Mouse (Mus musculus) right cerebral cortex, postnatal 36 days (tissue): ENCODE measurements around the gene Coa3.

ENCODE experiments used
- DNase-seq, 2 experiments: peaks; one replicate each; pipeline ENCODE4 v3.0.0; 2022; ENCODE audit warnings: low spot score in 2 of 2, mixed read lengths in 1 of 2

Coa3 gene

DNA sequence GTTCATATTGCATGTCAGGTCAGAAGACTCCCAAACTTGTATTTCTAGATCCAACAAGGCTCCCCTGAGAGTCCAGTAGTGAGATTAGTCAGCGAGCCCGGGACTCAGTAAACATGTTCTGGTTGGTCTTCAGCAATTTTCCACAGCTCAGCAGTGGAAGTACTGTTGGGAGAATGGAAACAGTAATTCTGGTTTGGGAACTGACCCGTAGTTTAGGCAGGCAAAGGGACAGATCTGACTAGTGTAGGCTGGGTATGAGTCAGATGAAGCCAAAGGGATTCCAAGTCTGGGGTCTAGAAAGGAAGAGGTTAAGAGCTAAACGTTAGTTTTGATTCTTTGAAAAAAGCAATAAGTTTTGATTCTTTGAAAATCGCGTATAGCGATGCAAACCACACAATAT is 26.0 kb downstream of the Coa3 start:
- no peak for DNase-seq

DNA sequence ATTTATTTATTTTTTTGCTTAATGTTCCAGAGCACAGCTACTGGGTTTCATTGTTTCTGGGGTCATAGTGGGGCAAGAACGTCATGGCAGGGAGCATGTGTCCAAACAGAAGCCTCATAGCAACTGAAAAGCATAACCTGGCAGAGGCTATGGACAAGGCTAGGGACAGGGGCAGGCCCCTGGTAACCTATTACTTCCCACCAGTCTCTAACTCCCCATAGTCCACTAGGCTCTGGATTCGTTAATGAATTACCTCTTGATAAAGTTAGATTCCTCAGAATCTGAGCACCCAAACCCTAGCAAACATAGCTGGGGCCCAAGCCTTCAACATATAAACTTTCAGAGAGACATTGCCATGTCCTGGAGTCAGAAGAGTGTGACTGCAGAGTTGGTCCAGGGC is 27.9 kb downstream of the Coa3 start:
- DNase-seq = no peak

DNA sequence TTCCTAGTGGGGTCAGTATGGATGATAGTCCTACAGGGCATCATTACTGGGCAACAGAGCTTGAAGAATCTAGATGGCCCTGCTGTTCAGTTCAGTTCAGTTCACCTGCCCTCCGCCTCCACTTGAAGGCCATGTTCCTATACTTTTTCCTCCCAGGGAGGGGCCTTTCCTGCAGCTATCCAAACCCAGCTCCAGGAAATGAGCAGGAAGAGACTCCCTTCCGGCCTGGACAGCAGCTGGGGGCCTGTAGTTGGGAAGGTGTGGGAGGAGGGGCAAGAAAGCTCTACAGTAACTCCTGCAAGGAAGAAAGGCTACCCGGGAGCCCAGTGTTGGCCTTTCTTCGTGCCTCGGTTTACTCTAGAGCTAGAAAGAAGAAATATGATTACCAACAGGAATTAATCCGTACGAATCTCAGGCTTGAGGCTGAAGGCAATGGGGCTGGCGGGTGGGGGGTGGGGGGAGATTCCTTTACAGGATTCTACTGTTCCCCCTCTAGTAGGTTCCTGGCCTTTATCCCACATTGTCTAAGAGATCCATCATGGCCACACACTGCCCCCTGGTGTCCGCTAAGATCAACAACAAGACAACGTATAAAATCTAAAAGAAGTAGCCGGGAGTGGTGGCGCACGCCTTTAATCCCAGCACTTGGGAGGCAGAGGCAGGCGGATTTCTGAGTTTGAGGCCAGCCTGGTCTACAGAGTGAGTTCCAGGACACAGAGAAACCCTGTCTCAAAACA is 30.5 kb downstream of the Coa3 start:
- no peak for DNase-seq

DNA sequence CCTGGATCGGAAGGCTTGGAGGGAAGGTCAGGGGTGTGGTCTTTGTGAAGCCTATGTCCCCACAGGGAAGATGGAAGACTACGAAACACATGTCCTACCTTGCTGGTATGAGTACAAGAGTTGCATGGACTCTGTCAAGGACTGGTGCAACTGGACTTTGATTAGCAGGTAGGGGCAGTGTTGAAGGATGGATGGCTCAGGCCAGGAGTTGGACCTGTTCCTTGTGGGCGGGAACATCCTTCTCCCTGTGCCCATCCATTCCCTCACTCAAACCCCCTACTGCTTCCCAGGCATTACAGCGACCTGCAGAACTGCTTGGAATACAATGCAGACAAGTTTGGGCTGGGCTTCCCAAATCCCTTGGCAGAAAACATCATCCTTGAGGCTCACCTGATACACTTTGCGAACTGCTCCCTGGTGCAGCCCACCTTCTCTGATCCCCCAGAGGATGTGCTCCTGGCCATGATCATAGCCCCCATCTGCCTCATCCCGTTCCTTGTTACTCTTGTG is 31.3 kb downstream of the Coa3 start:
- DNase-seq = no peak

DNA sequence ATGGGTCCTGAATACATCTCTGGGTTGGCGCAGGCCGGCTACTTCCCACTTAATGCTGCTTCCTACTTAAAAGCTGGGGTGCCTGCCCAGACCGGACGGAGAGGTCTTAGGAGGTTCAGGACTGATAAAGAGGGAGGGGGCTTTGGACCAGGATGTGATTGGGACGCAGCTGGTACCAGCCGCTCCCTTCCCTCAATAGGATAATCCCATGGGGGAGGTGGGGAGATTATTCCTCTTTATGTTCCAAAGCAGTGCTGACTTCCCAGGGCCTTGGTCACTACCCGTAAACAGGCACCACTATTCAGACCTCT is 32.3 kb downstream of the Coa3 start:
- DNase-seq = no peak

DNA sequence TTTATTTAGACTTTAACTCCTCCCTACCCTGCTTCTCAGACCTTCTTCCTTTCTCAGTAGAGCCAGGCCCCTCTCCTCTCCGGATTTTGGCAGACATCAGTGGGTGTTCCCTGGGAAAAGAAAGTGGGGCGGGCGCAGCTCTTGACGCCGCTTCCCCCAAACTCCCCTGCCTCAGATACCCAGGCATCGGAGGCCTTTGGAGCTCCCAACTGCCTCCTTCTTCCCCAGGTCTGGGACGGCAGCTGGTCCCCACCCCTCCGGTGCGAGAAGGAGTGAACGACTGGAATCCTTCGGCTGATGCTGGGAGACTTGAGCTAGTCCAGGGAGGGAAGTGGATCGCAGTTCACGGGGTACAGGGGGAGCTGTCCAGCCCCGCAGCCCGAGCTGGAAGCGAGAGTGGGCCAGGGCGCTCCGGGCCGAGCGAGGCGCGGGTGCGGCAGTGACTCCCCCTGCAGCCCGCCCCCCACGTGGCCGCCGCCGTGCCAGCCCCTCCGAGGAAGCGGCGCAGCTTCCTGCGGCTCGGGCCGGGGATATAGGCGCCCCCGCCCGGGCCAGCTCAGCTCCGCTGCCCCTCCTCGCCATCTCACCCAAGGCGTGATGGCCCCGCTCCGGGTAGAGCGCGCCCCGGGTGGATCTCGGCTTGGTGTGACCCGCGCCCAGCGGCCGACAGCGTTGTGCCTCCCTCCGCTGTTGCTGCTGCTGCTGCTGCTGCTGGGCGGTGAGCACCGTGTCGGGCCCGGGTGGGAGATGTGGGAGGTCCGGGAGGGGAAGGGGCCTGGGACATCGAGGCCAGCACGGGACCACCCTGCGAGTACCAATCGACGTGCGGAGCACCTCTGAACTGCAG is 32.8 kb downstream of the Coa3 start, which contains the start of gene Ramp2:
Ramp2 (plus strand) TSS at position 174 of the 847 bp plus-strand sequence.
- no peak for DNase-seq

DNA sequence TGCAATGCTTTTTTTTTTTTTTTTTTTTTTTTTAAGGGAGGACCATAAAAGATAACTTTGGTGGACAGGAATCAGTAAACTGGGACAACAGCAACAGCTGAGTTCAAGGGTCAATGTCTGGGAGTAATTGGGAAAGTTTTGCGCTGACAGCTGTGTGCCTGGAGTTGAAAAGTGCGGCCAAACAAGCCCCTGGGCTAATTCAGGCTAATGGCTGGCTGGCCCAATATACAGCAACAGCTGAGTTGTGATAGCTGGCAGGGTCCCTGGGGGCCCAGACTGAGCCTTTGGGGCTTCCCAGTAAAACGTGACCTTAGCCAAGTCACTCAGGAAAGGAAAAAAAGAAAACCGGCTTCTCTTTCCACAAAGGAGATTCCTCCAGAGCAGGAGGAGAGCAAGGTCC is 33.8 kb downstream of the Coa3 start:
- DNase-seq = no peak

DNA sequence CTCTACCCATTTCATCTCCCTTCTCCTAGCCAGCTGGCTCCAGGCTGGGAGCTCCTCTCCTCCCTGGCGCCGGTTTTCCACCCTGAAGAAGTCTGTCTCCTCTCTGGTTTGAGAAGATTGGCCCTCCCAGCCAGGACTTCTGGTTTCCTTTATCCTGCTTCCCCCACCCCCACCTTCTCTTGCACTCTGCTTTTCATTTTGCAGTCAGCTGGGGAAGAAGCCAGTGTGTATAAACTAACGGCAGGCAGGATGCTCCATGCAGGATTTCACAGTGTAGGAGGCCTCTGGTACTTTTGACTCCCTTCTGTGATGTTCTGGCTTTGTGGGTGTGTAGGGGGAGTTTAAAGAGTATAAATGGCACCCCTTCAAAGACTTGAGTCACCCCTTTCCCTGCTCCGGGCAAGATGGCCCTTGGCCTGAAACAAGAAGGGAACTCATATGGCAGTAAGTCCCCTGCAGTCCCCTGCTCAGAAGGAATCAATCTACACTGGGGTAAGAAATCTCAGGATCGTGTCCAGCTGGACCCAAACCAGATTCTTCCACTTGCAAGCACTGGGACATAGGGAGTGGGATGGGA is 40.8 kb downstream of the Coa3 start:
- DNase-seq = peak in 1 of 2 experiments; percentile 48

DNA sequence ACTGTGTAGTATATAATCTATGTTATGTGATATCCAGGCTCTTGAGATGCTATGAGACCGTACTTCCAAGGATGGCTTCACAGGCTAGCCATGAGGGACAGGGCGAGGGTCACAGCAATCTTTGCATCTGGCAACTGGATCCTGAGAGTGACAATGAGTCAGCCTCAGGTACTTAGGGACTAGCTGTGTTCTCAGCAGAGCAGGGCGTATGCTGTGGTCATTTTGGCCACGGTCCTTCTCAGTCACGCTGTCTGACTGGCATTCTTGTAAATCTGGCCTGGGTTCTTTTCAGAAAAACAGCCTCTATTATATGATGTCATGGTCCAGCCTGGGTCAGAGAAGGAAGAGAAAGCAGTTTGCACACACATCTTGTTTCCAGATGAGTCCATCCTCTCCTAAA is 42.1 kb downstream of the Coa3 start:
- no peak for DNase-seq

DNA sequence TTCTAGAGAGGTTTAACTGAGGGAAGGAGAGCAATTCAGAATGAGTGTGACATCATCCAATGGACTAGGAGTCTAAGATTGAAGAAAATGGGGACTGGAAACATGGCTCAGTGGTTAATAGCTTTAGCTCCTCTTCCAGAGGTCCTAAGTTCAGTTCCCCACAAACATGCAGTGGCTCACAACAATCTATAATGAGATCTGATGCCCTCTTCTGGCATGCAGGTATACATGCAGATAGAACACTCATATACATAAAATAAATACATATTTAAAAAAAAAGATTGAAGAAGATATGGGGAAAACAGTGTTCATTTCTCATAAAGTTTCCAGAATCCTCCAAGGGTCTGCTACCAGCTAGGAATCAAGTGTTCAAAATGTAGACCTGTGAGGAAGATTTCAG is 43.5 kb downstream of the Coa3 start:
- no peak for DNase-seq

DNA sequence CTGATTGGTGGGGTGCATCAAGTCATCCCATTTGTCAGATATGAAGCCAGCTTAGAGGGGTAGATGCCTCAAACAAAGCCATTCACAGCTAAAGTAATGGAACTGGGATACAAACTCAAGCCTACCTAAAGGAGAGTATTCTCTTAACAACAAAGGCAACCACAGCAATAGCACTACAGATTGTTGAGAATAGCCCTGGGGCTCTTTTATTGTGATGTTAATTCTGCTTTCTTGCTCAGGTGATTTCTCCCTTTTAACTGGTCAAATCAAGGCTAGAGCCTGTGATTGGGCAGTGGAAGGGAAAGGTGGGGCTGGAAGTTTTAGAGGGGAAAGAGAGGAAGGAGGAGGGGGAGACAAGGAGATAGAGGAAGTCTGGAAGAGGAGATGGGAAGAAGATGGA is 44.8 kb downstream of the Coa3 start:
- no peak for DNase-seq

DNA sequence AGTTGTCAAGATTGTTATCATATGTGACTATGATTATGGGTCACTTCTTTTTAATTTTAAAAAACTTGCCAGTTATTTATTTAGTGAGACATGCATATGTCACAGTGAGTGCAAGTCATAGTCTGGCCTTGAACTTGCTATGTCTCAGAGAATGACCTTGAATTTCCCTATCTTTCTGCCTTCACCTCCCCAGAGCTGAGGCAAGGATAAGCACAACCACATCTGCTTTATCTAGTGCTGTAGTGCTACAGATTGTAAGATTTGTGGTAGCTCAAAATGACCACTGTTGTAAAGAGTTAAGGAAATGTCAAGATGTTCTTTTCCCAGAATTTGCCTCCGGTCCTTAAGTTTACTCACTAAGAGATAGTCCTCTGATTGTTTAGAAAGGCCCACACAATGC is 45.7 kb downstream of the Coa3 start:
- DNase-seq = no peak

DNA sequence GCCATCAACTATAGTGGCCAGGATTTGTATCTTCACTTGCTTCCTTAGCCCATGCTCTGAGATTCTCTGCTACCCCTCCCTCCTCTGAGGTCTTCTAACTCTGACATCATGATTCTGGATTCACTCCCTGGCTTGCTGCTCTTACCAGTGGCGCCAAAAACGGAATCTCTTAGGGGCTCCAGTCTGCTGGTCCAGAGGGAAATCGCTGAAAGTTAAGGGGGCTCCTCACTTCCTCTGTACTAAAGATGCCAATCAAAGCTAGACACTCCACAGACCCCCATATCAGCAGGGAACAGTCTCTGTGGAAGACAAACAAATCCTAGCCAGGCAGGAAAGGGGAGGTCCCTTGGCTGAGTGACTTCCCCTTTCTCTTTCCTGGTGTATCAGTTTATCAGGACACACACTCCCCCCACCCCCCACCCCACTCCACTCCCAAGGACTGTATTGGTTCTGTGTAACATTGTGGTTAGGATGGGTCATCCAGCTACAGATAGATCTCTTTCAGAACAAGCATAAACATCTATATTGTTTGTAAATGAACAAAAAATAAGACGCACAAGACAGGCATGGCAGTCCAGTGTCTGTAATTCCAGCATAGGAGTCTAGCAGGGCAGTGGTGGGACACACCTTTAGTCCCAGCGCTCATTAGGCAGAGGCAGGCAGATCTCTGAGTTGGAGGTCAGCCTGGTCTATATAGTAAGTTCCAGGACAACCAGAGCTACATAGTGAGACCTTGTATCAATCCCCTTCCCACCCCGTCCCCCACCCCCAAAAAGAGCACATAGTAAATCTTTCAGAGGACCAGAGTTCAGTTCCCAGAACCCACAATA is 46.7 kb downstream of the Coa3 start:
- DNase-seq = no peak

DNA sequence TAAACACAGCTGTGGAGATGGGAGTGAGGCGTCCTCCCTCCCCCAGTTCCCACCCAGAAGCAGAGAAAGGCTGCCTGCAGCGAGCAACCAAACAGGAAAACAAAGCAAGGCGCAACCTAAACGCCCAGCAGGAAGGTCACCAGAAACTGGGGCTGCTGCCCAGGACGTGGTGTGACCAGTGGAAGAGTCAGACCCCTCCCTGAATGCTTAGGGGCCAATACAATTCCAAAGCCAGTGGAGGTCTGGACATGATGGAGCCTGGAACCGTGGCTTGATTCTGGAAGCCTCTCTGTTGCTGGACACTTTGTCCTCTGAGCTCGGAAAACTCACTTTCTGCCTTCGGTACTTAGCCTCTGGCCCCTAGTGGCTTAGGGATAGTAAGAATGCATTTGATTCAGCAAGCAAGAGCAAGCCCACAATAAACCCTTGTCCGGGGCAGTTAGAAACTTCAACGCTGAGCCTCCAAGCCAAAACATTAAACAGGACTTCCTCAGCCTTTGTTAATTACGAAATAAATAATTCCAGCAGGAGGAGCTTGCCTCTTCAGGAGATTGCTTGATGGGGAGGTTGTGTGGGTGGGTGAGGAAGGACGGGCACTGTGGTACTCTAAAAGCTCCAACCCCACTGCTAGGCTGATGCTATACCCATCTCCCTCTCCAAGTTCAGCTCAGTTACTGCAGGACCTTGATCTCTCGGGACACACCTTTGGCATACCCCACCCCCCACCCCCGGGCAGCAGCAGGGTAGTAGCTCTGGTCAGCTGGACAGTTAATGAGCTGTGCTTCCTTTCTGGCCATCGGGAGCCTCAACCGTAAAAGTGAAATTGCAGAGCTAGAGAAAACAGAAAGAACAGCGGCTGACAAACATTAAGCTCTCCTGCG is 47.7 kb downstream of the Coa3 start:
- peak in 1 of 2 experiments; percentile 20 for DNase-seq

DNA sequence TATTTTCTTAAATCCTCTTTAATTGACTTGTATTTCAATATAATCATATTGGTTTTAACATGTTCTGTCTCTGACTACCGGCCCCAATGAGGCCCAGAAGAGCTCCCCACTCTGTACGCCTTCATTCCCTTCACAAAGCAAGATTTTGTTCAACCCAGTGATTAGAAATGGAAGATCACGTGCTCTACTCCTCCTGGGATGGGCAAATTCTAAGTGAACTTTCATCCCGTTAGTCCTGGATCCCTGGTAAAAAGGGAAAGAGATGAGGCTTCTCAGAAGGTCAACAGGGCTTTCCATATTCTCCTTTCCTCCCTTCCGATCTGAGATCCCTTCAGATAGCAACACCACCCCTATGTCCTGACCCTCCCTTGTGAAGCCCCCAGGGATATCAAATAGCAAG is 48.4 kb downstream of the Coa3 start:
- no peak for DNase-seq

DNA sequence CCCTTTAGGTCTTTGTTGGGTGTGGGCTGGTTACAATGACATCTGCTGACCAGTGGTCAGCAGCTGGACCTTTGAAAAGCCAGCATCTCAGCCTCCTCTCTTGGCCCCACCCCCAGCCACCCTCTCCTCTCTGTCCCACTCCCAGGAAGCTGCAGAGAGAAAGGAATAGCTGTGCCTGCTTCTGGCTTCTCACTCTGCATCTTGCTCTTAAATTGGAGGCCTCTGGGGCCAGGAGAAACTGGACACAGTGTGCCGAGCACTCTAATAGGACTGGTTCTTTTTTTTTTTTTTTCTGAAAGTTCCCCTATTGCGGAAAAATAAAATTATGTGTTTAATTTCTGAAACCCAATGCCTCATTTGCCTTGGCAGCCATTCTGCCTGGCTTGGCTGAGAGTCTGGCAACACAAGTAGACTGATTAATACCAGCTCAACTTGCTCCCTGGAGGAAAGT is 48.8 kb downstream of the Coa3 start:
- no peak for DNase-seq

DNA sequence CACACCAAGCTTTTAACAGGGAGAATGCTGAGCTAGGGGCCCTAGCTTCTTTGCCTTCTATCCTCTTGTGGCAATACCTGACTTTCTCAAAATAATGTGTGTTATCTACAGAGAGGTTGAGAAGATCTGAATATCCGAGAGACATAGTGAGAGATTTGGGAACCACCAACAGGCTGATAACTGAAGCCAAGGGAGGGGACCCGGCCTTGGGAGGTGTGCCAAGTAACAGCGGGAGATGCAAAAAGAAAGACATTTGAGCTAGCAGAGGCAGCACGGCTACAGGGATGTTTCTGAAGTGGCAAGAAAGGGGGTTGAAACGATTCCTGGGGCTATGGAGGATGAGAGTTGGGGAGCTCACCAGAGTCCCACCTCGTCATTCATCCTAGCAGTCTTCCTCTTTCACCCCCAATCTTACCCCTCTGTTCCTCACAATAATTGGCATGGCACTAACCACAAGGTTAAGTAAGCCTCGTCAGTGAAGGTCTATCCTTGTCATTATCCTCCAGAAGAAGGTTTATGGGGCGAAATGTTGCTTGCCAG is 49.5 kb downstream of the Coa3 start:
- no peak for DNase-seq
